Mouse (Mus musculus) large intestine, adult 2 months (tissue): ENCODE data around the gene Ppp2r2d. TPM values are rescaled to one million over a fixed set of nuclear protein-coding genes. Genes with fewer than 3 reads are reported as not detected.

Experiments used
- DNase-seq: peaks from one replicate; pipeline ENCODE4 v3.0.0-alpha.2; 2012; ENCODE audit warnings: low read depth, low spot score
- WGBS: fragments of 180-500 bp; shearing (Covaris S2); methylation state at CpG from one replicate; pipeline ENCODE4 v1.1.7; 2018; 5-methylcytosine and 5-hydroxymethylcytosine counted together
- polyA plus RNA-seq: library from polyadenylated mRNA; depleted of rRNA; stranded (reverse); fragments of >200 nt; gene quantifications from 2 replicates; pipeline ENCODE4 v1.2.3, GENCODE M21; 2012; rRNA removed

The Ppp2r2d gene
- polyA plus RNA-seq, 1 experiment: 16.9 TPM

DNA sequence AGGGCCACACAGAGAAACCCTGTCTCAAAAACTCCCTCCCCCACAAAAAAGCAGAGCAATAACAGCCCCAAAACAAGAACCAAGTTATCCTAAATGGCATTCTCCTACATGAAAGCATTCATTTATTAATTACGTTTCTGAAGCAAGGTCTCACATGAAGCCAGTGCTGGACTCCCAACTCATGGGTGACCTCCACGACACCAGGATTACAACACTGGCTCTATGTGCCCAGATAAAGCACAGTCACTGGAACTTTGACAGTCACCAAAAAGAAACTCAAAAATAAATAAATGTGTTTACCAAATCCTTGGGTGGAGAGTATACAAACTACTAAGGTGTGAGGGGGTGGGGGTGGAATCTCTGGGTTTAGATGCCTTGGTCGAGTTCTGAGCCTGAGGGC lies 67.7 kb downstream of the Ppp2r2d start:
- 74% methylated on average over 3 of the region's 3 CpGs for WGBS
- no peak for DNase-seq

DNA sequence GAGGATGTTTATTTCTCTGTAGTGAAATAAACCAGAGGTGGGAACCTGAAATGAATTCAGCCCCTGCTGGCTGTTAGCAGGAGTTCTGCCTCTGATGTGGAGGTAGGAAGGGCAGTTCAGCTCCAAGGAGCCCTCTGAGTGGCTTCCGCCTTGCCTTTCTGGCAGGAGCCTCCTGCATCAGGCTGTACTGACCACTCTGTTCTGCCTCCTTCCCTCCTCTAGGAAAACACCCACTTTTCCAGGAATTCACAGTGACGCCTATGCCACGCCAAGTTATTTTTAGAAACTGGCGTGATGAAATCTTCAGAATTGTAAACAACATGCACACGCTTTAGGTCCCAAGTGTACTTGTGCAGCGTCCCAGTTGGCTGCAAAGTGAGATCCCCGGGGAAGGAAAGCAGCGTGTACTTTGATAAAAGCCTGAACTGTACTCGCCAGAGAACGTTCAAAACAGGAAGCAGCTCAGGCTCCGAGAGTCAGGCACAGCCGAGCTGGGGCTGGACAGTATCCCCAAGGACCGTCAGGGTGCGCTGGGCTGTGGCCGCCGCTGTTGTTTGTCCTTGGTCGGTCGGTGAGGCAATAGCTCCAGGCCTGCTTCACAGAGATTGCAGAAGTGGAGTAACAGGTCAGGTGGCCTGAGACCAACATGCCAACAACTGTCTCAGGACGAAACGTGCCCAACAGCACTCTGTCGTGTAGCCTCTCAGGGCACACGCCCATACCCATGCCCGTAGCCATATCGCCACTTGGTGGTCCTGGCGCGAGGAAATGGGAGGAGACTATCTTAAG lies 73.5 kb downstream of the Ppp2r2d start:
- DNase-seq: no peak
- WGBS: 2% methylated on average over 26 of the region's 26 CpGs

GRCm38 (mm10) chr7:138921611-138922010 lies 75.7 kb downstream of the Ppp2r2d start:
- WGBS: 92% methylated on average over 8 of the region's 8 CpGs
- DNase-seq: no peak

- no peak for DNase-seq
Measured at GRCm38 (mm10) chr7:138923756-138924425, 78.0 kb downstream of the Ppp2r2d start.

DNA sequence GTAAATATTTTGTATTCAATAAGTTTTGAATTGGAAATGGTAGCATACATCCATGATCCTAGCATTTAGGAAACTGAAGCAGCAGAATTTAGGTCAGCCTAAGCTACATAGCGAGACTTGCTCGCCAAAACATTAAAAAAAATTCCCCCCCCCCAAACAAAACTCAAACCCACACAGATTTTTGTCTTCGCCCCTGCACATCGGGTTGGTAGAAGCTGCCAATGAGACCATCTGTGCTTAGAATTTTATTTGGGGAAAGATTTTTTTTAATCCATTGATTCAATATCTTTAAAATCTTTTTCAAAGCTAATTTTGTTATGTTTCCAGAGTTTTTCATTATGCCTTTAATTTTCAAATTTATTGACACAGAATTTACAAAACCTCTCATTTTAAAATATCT lies 82.6 kb downstream of the Ppp2r2d start:
- DNase-seq: no peak
- WGBS: 91% methylated on average over 4 of the region's 4 CpGs

More at GRCm38 (mm10) chr7:138923756-138924425, 78.0 kb downstream of the Ppp2r2d start:
- 11% methylated on average over 3 of the region's 3 CpGs for WGBS

Other genes starting within 250 kb of the Ppp2r2d start
- 20.7 and 25.3 TPM in 2 replicates for gene Mapk1ip1, start 194 bp downstream of the Ppp2r2d start, polyA plus RNA-seq
- 4.0 and 4.6 TPM in 2 replicates for gene Bnip3, start 63.4 kb downstream of the Ppp2r2d start, polyA plus RNA-seq
- gene Jakmip3, start 94.7 kb downstream of the Ppp2r2d start, polyA plus RNA-seq: 0.11 and 0.12 TPM in 2 replicates
- 0.78 and 0.84 TPM in 2 replicates for gene Dpysl4, start 239.9 kb downstream of the Ppp2r2d start, polyA plus RNA-seq